Mouse (Mus musculus): ENCODE results near the gene Pcbd2. TPM values are rescaled to one million over a fixed set of nuclear protein-coding genes. Genes with fewer than 3 reads are reported as not detected.

Pcbd2 gene
- total RNA-seq, 1 experiment = 10.8 TPM

- Histone ChIP-seq H3K27ac (ENCODE audit: insufficient read depth, low read depth, low read length, poor library complexity, severe bottlenecking) (no peak overlapping the region), H3K4me1 (ENCODE audit: control insufficient read depth in 2 of 2, insufficient read depth in 2 of 2, low read length in 2 of 2, poor library complexity in 1 of 2) (no peaks in the 10 kb centered on the region), H3K4me3 (ENCODE audit: insufficient read depth in 1 of 2, low read depth in 1 of 2, low read length in 2 of 2, poor library complexity in 1 of 2, severe bottlenecking in 1 of 2) (no peak overlapping the region), H3K9ac (ENCODE audit: insufficient read depth, low read depth, low read length, poor library complexity, severe bottlenecking) (no peak overlapping the region), H3K9me3 (ENCODE audit: control insufficient read depth, insufficient read depth, low read depth, low read length) (no peaks in the 10 kb centered on the region), H3K36me3 (ENCODE audit: control insufficient read depth, insufficient read depth, low read length, poor library complexity, severe bottlenecking) (no peaks in the 10 kb centered on the region)
- in situ Hi-C loops (cut with MboI; ENCODE audit: low sequenced_read_pairs in 2 of 2, unreplicated experiment in 2 of 2) = no loop called here
- DNase-seq (ENCODE audit: low read depth, low spot score) = no peak
- TF ChIP-seq ZNF384 (IDR thresholded peaks at IDR 0.05; ENCODE audit: low read depth, low read length) (no peak), ZC3H11A (IDR thresholded peaks at IDR 0.05; ENCODE audit: borderline replicate concordance, low read depth, low read length) (no peak), HCFC1 (IDR thresholded peaks at IDR 0.05; ENCODE audit: borderline replicate concordance, insufficient read depth, low read length) (no peak), MAFK (IDR thresholded peaks at IDR 0.05; ENCODE audit: insufficient read depth, low read depth, low read length) (no peak)
These were observed 82.0 kb downstream of the Pcbd2 start for GRCm38 (mm10) chr13:55809041-55809623.

- Histone ChIP-seq H3K9me3 (ENCODE audit: control insufficient read depth, insufficient read depth, low read depth, low read length) (no peaks in the 10 kb centered on the region), H3K27ac (ENCODE audit: insufficient read depth, low read depth, low read length, poor library complexity, severe bottlenecking) (no peak overlapping the region), H3K4me1 (ENCODE audit: control insufficient read depth in 2 of 2, insufficient read depth in 2 of 2, low read length in 2 of 2, poor library complexity in 1 of 2) (no peaks in the 10 kb centered on the region), H3K36me3 (ENCODE audit: control insufficient read depth, insufficient read depth, low read length, poor library complexity, severe bottlenecking) (no peaks in the 10 kb centered on the region), H3K9ac (ENCODE audit: insufficient read depth, low read depth, low read length, poor library complexity, severe bottlenecking) (no peak overlapping the region), H3K4me3 (ENCODE audit: insufficient read depth in 1 of 2, low read depth in 1 of 2, low read length in 2 of 2, poor library complexity in 1 of 2, severe bottlenecking in 1 of 2) (no peak overlapping the region)
- in situ Hi-C loops (cut with MboI; ENCODE audit: low sequenced_read_pairs in 2 of 2, unreplicated experiment in 2 of 2) = no loop called here
- DNase-seq (ENCODE audit: low read depth, low spot score) = no peak
- TF ChIP-seq MAFK (IDR thresholded peaks at IDR 0.05; ENCODE audit: insufficient read depth, low read depth, low read length) (no peak), ZNF384 (IDR thresholded peaks at IDR 0.05; ENCODE audit: low read depth, low read length) (no peak), HCFC1 (IDR thresholded peaks at IDR 0.05; ENCODE audit: borderline replicate concordance, insufficient read depth, low read length) (no peak), ZC3H11A (IDR thresholded peaks at IDR 0.05; ENCODE audit: borderline replicate concordance, low read depth, low read length) (no peak), CHD2 (IDR thresholded peaks at IDR 0.05; ENCODE audit: low read depth, low read length) (no peak)
These were observed 82.5 kb downstream of the Pcbd2 start for GRCm38 (mm10) chr13:55809707-55810106.

DNA sequence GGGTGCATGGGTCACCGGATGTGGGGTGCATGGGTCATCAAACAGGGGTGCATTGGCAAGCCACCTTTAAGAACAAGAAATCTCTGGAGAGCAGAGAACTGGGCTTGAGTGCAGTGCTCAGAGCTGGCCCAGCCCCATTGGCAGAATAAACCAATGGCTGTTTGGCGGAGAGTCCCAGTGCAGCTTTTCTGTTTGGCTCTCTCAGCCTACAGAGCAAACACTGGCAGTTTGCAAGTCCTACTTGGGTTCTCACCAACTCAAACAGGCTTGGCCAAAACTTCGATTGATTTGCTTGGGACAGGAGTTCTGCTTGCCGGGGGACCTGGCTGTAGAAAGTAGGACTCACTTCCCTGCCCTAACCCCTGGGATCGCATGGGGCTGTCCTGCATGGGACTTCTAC is 83.8 kb downstream of the Pcbd2 start:
- TF ChIP-seq ZNF384 (IDR thresholded peaks at IDR 0.05; ENCODE audit: low read depth, low read length) (no peak), ZC3H11A (IDR thresholded peaks at IDR 0.05; ENCODE audit: borderline replicate concordance, low read depth, low read length) (no peak), CHD2 (IDR thresholded peaks at IDR 0.05; ENCODE audit: low read depth, low read length) (no peak), MAFK (IDR thresholded peaks at IDR 0.05; ENCODE audit: insufficient read depth, low read depth, low read length) (no peak), HCFC1 (IDR thresholded peaks at IDR 0.05; ENCODE audit: borderline replicate concordance, insufficient read depth, low read length) (no peak)
- no peak overlapping the region for H3K4me3 ChIP-seq (ENCODE audit: insufficient read depth in 1 of 2, low read depth in 1 of 2, low read length in 2 of 2, poor library complexity in 1 of 2, severe bottlenecking in 1 of 2)
- H3K36me3 ChIP-seq (ENCODE audit: control insufficient read depth, insufficient read depth, low read length, poor library complexity, severe bottlenecking) = no peaks in the 10 kb centered on the region
- in situ Hi-C loops (cut with MboI; ENCODE audit: low sequenced_read_pairs in 2 of 2, unreplicated experiment in 2 of 2) = no loop called here
- no peaks in the 10 kb centered on the region for H3K9me3 ChIP-seq (ENCODE audit: control insufficient read depth, insufficient read depth, low read depth, low read length)
- no peak overlapping the region for H3K27ac ChIP-seq (ENCODE audit: insufficient read depth, low read depth, low read length, poor library complexity, severe bottlenecking)
- DNase-seq (ENCODE audit: low read depth, low spot score) = no peak
- H3K4me1 ChIP-seq (ENCODE audit: control insufficient read depth in 2 of 2, insufficient read depth in 2 of 2, low read length in 2 of 2, poor library complexity in 1 of 2) = no peaks in the 10 kb centered on the region
- no peak overlapping the region for H3K9ac ChIP-seq (ENCODE audit: insufficient read depth, low read depth, low read length, poor library complexity, severe bottlenecking)

DNA sequence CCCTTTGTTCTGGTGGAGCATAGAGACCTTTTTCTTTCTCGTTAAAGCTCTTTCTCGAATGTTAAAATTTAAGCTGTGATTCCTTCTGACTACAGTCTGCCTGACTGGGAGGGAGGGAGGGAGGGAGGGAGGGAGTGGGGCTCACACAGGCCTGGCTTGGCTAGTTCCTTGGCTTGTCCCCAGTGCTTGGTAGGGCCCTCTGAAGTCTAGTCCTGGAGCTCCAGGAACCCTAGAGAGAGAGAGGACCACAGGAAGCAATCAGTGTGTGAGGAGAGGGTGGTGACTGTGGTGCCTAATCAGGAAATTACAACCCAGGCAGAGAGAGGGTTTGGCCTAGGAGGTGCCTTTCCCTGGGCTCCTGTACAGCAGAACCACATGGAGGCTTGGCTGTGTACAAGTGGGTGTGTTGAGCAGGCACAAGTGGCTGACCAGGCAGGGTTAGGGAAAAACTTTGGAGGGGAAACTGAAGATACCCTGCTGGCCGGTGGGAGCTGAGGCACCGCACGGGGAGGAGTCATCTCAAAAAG is 86.4 kb downstream of the Pcbd2 start:
- Histone ChIP-seq H3K9me3 (ENCODE audit: control insufficient read depth, insufficient read depth, low read depth, low read length) (no peaks in the 10 kb centered on the region), H3K27ac (ENCODE audit: insufficient read depth, low read depth, low read length, poor library complexity, severe bottlenecking) (no peak overlapping the region), H3K9ac (ENCODE audit: insufficient read depth, low read depth, low read length, poor library complexity, severe bottlenecking) (no peak overlapping the region), H3K36me3 (ENCODE audit: control insufficient read depth, insufficient read depth, low read length, poor library complexity, severe bottlenecking) (no peaks in the 10 kb centered on the region), H3K4me3 (ENCODE audit: insufficient read depth in 1 of 2, low read depth in 1 of 2, low read length in 2 of 2, poor library complexity in 1 of 2, severe bottlenecking in 1 of 2) (no peak overlapping the region), H3K4me1 (ENCODE audit: control insufficient read depth in 2 of 2, insufficient read depth in 2 of 2, low read length in 2 of 2, poor library complexity in 1 of 2) (no peaks in the 10 kb centered on the region)
- DNase-seq (ENCODE audit: low read depth, low spot score) = no peak
- in situ Hi-C loops (cut with MboI; ENCODE audit: low sequenced_read_pairs in 2 of 2, unreplicated experiment in 2 of 2) = no loop called here
- TF ChIP-seq HCFC1 (IDR thresholded peaks at IDR 0.05; ENCODE audit: borderline replicate concordance, insufficient read depth, low read length) = no peak
- no peak for TF ChIP-seq CHD2 (IDR thresholded peaks at IDR 0.05; ENCODE audit: low read depth, low read length)
- TF ChIP-seq ZC3H11A (IDR thresholded peaks at IDR 0.05; ENCODE audit: borderline replicate concordance, low read depth, low read length) = no peak
- no peak for TF ChIP-seq ZNF384 (IDR thresholded peaks at IDR 0.05; ENCODE audit: low read depth, low read length)
- no peak for TF ChIP-seq MAFK (IDR thresholded peaks at IDR 0.05; ENCODE audit: insufficient read depth, low read depth, low read length)

Measured in ES-E14 (cell line).